Mouse (Mus musculus): ENCODE results near the gene Swi5.
A peak's percentile ranks its signal among the peaks of the same experiment; 100 is the strongest.

DNA sequence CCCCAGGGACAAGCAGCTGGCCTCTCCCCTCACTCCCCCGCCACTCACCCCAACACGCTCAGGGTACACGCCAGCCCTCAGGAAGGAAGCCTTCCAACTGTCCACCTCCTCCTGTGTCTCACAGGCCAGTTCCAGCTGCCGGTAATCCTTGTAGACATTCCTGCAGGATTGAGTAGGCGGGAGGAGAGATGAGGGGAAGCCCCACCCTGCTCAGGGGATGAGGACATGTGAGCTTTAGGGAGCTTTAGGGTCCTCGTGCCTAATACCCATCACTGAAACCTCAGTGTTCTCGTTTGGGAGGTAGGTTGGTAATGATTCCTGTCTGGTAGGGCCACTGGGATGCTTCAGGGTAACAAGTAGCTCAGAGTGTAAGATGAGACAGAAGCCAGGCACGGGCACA is 27.9 kb upstream of the Swi5 start:
- TF ChIP-seq E2F4 (IDR thresholded peaks at IDR 0.05; ENCODE audit: insufficient read depth) (no peak), USF1 (IDR thresholded peaks at IDR 0.05; ENCODE audit: low read depth) (no peak), POLR2A (IDR thresholded peaks at IDR 0.05; ENCODE audit: insufficient read length, low read depth) (no peak), MAX (IDR thresholded peaks at IDR 0.05; ENCODE audit: low read depth) (no peak), MYOD1 (IDR thresholded peaks at IDR 0.05; ENCODE audit: control insufficient read depth in 1 of 3, insufficient read length in 2 of 3, low read depth in 2 of 3) (peak in 1 of 3 experiments; percentile 53), REST (IDR thresholded peaks at IDR 0.05; ENCODE audit: insufficient read depth, insufficient read length) (no peak), TCF12 (IDR thresholded peaks at IDR 0.05; ENCODE audit: insufficient read depth, poor library complexity, severe bottlenecking) (no peak), CEBPB (IDR thresholded peaks at IDR 0.05; ENCODE audit: insufficient read depth, poor library complexity, severe bottlenecking) (no peak), MYOG (IDR thresholded peaks at IDR 0.05; ENCODE audit: control insufficient read depth in 1 of 3, insufficient read depth in 1 of 3, insufficient read length in 2 of 3, low read depth in 2 of 3) (no peak)
